Mouse (Mus musculus): ENCODE data around the gene Gm20388. TPM values are rescaled to one million over a fixed set of nuclear protein-coding genes. Genes with fewer than 3 reads are reported as not detected.

Gene Gm20388
- polyA plus RNA-seq, 1 experiment from 2014 or later, result not detected

DNA sequence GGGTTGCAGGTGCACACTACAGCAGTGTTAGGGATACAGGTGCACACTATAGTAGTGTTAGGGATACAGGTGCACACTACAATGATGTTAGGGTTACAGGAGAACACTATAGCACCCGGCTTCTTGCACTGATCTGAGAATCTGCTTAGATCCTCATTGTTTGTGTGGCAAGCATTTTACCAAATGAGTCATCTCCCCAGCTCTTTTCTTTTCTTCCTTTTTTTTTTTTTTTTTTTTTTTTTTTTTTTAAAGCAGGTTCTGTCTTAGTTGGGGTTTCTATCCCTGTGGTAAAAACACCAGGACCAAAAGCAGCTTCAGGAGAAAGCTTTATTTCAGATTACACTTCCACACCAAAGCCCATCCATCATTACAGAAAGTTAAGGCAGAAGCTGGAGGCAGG is 3893.0 kb downstream of the Gm20388 start:
- Histone ChIP-seq H3K4me2 (replicated peaks; ENCODE audit: low read depth) (no peak overlapping the region), H3K9ac (ENCODE audit: low read depth, low read length) (no peak overlapping the region), H3K4me1 (replicated peaks; ENCODE audit: control insufficient read depth, insufficient read depth, low read length) (peaks cover 9% of the 10 kb centered on the region), H3K27ac (ENCODE audit: low read depth, low read length) (no peak overlapping the region), H3K36me3 (ENCODE audit: control insufficient read depth, insufficient read depth) (no peaks in the 10 kb centered on the region), H3K27me3 (replicated peaks; ENCODE audit: control insufficient read depth, insufficient read depth, low read length) (no peaks in the 10 kb centered on the region), H3K4me3 (ENCODE audit: low read depth, low read length) (no peak overlapping the region), H3K9me3 (ENCODE audit: control insufficient read depth) (no peaks in the 10 kb centered on the region)
- WGBS, result 68% methylated on average over 1 of the region's 1 CpGs
- TF ChIP-seq CTCF (IDR thresholded peaks at IDR 0.05; ENCODE audit: low read depth), result no peak
- no peak for ATAC-seq

DNA sequence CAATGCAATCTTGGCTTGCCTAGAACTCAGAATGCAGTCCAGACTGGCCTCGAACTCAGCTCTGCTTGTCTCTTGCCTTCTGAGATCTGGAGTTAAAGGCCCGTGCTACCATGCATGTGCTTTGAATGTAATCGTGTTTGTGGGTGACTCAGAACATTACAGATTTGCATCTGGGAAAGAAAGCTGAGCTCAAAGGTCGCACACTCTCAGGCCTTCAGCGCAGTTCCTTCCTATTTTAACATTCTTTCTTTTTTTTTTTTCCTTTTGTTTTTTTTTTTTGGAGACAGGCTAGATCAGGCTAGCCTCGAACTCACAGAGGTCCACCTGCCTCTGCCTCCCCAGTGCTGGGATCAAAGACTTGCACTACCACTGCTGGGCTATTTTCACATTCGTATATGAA is 3893.9 kb downstream of the Gm20388 start:
- Histone ChIP-seq H3K4me2 (replicated peaks; ENCODE audit: low read depth) (peak overlapping the region; percentile 84; the same call in 1 of the 2 replicates), H3K36me3 (ENCODE audit: control insufficient read depth, insufficient read depth) (no peaks in the 10 kb centered on the region), H3K4me1 (replicated peaks; ENCODE audit: control insufficient read depth, insufficient read depth, low read length) (peaks cover 9% of the 10 kb centered on the region), H3K27me3 (replicated peaks; ENCODE audit: control insufficient read depth, insufficient read depth, low read length) (no peaks in the 10 kb centered on the region), H3K4me3 (ENCODE audit: low read depth, low read length) (no peak overlapping the region), H3K27ac (ENCODE audit: low read depth, low read length) (peak overlapping the region; percentile 96), H3K9me3 (ENCODE audit: control insufficient read depth) (no peaks in the 10 kb centered on the region), H3K9ac (ENCODE audit: low read depth, low read length) (no peak overlapping the region)
- TF ChIP-seq CTCF (IDR thresholded peaks at IDR 0.05; ENCODE audit: low read depth), result no peak
- WGBS, result 54% methylated on average over 7 of the region's 7 CpGs
- no peak for ATAC-seq

DNA sequence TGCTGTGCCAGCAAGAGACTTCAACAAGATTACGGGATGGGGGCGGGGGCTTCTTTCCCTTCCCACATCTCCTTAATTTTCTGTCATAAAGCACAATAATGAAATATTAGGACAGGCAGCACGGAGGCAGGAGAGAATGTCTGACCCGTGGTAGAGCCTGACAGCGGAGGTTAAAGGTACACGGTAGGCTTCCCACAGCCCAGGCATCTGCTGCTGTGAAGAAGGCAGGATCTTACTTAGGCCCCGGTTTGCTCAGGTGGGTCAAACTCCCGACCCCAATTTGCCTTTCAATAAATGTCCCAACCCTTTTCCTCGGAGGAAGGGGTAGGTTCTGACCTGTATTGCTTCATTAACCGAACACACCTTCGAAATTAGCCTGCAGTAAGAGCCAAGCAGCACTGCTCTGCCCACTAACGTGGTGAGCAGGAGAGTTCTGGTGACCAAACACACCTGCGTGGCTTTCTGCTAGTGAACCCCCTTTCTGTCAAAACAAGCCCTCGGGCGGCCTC is 3894.6 kb downstream of the Gm20388 start:
- peaks cover 3% of the 10 kb centered on the region; the same call in 1 of the 2 replicates for H3K36me3 ChIP-seq (ENCODE audit: control insufficient read depth, insufficient read depth)
- ATAC-seq, result peak; percentile 30
- H3K4me2 ChIP-seq (replicated peaks; ENCODE audit: low read depth), result peak overlapping the region; percentile 84
- no peak for TF ChIP-seq CTCF (IDR thresholded peaks at IDR 0.05; ENCODE audit: low read depth)
- peak overlapping the region; percentile 95 for H3K9ac ChIP-seq (ENCODE audit: low read depth, low read length)
- peak overlapping the region; percentile 93 for H3K4me3 ChIP-seq (ENCODE audit: low read depth, low read length)
- 20% methylated on average over 15 of the region's 15 CpGs for WGBS
- peak overlapping the region; percentile 96 for H3K27ac ChIP-seq (ENCODE audit: low read depth, low read length)
- H3K27me3 ChIP-seq (replicated peaks; ENCODE audit: control insufficient read depth, insufficient read depth, low read length), result no peaks in the 10 kb centered on the region
- H3K4me1 ChIP-seq (replicated peaks; ENCODE audit: control insufficient read depth, insufficient read depth, low read length), result peaks cover 9% of the 10 kb centered on the region
- H3K9me3 ChIP-seq (ENCODE audit: control insufficient read depth), result no peaks in the 10 kb centered on the region

GRCm38 (mm10) chr8:123805718-123806373 is 3895.2 kb downstream of the Gm20388 start, which contains the start of gene Rab4a:
Rab4a (plus strand) TSS chr8:123805985.
- peak; percentile 78 for ATAC-seq
- Histone ChIP-seq H3K27me3 (replicated peaks; ENCODE audit: control insufficient read depth, insufficient read depth, low read length) (no peaks in the 10 kb centered on the region), H3K4me3 (ENCODE audit: low read depth, low read length) (peak within 1 kb of the TSS; percentile 93), H3K27ac (ENCODE audit: low read depth, low read length) (peak within 1 kb of the TSS; percentile 96), H3K36me3 (ENCODE audit: control insufficient read depth, insufficient read depth) (peaks cover 4% of the 10 kb centered on the region; the same call in 1 of the 2 replicates), H3K4me1 (replicated peaks; ENCODE audit: control insufficient read depth, insufficient read depth, low read length) (peaks cover 9% of the 10 kb centered on the region), H3K9me3 (ENCODE audit: control insufficient read depth) (no peaks in the 10 kb centered on the region), H3K9ac (ENCODE audit: low read depth, low read length) (peak within 1 kb of the TSS; percentile 95), H3K4me2 (replicated peaks; ENCODE audit: low read depth) (peak within 1 kb of the TSS; percentile 84)
- no peak for TF ChIP-seq CTCF (IDR thresholded peaks at IDR 0.05; ENCODE audit: low read depth)
- WGBS, result under 1% methylated on average over 47 of the region's 48 CpGs

DNA sequence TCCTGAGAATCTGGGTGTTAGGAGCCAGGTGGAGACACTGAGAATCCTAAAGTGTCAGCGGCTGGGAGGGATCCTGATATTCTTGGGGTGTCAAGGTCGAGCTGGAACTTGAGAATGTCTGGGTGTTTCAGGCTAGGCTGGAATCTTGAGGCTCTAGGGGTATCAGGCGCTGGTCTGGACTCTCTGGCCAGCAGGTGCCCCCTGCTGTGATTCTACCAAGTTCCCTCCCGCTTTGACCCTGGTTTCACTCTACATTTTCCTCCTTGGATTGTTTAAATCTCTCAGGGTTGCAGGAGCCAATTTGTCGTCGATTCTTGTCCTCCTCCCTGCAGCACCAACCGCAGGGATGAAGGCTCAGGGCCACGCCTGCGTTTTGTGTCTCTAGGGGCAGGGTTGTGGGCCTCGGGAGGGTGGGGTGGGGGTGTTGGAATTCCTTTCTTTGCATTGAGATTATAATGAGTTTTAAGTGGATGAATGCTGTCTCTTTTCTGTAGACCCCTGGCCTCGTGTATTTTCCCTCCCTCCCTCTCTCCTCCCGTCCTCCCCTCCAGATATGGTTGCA is 3895.8 kb downstream of the Gm20388 start:
- Histone ChIP-seq H3K9me3 (ENCODE audit: control insufficient read depth) (no peaks in the 10 kb centered on the region), H3K4me1 (replicated peaks; ENCODE audit: control insufficient read depth, insufficient read depth, low read length) (peaks cover 9% of the 10 kb centered on the region), H3K9ac (ENCODE audit: low read depth, low read length) (peak overlapping the region; percentile 95), H3K4me2 (replicated peaks; ENCODE audit: low read depth) (peak overlapping the region; percentile 84), H3K36me3 (ENCODE audit: control insufficient read depth, insufficient read depth) (peaks cover 4% of the 10 kb centered on the region; the same call in 1 of the 2 replicates), H3K4me3 (ENCODE audit: low read depth, low read length) (peak overlapping the region; percentile 93), H3K27ac (ENCODE audit: low read depth, low read length) (peak overlapping the region; percentile 96), H3K27me3 (replicated peaks; ENCODE audit: control insufficient read depth, insufficient read depth, low read length) (no peaks in the 10 kb centered on the region)
- TF ChIP-seq CTCF (IDR thresholded peaks at IDR 0.05; ENCODE audit: low read depth), result 0 out of 2 replicates have a peak, but pooled peaks have one; percentile 9
- no peak for ATAC-seq
- 6% methylated on average over 12 of the region's 12 CpGs for WGBS

- H3K4me3 ChIP-seq (ENCODE audit: low read depth, low read length), result peak overlapping the region; percentile 93
- H3K4me1 ChIP-seq (replicated peaks; ENCODE audit: control insufficient read depth, insufficient read depth, low read length), result peaks cover 9% of the 10 kb centered on the region
- no peaks in the 10 kb centered on the region for H3K27me3 ChIP-seq (replicated peaks; ENCODE audit: control insufficient read depth, insufficient read depth, low read length)
- no peaks in the 10 kb centered on the region for H3K9me3 ChIP-seq (ENCODE audit: control insufficient read depth)
- peak; percentile 36; the same call in 1 of the 2 replicates for TF ChIP-seq CTCF (IDR thresholded peaks at IDR 0.05; ENCODE audit: low read depth)
- H3K4me2 ChIP-seq (replicated peaks; ENCODE audit: low read depth), result peak overlapping the region; percentile 84
- H3K9ac ChIP-seq (ENCODE audit: low read depth, low read length), result peak overlapping the region; percentile 95
- peak; percentile 42 for ATAC-seq
- peak overlapping the region; percentile 96 for H3K27ac ChIP-seq (ENCODE audit: low read depth, low read length)
- peaks cover 4% of the 10 kb centered on the region; the same call in 1 of the 2 replicates for H3K36me3 ChIP-seq (ENCODE audit: control insufficient read depth, insufficient read depth)
- 3% methylated on average over 14 of the region's 14 CpGs for WGBS
Measured at GRCm38 (mm10) chr8:123807024-123807431, 3896.4 kb downstream of the Gm20388 start.
